Mouse (Mus musculus): ENCODE results near the gene Gatad1. TPM values are rescaled to one million over a fixed set of nuclear protein-coding genes. Genes with fewer than 3 reads are reported as not detected.

The Gatad1 gene
- polyA plus RNA-seq, 1 experiment, result 37.1 TPM

DNA sequence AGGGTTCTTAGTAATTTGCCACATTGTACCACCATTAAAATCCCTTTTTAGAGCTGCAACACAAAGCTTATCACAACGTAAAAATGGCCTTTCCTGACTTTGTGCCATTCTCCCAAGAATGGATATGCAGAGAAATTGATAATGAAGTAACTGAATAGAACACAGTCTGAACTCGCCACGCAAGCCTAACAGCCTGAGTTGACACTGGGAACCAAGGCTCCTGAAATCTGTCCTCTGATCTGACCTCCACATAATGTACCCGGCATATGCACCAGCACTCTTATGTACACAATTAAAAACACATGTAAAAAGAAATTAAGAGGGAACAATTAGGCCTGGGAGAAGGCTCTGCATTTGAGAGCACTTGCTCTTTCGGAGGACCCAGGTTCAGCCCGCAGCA, 11.7 kb downstream of the Gatad1 start:
- Histone ChIP-seq H3K36me3 (ENCODE audit: control insufficient read depth, insufficient read depth, low read length) (peaks cover 29% of the 10 kb centered on the region), H3K4me1 (replicated peaks; ENCODE audit: control insufficient read depth, insufficient read depth, low read length) (peaks cover 2% of the 10 kb centered on the region), H3K27me3 (ENCODE audit: control insufficient read depth, insufficient read depth, low read length) (no peaks in the 10 kb centered on the region), H3K27ac (ENCODE audit: control insufficient read depth, insufficient read depth, low read length) (no peak overlapping the region), H3K4me3 (ENCODE audit: control insufficient read depth, insufficient read depth, low read length) (no peak overlapping the region)
- no peak for TF ChIP-seq CTCF (IDR thresholded peaks at IDR 0.05; ENCODE audit: borderline replicate concordance, control insufficient read depth, extremely low read depth, insufficient read depth, low read length, poor library complexity)
- TF ChIP-seq POLR2A (IDR thresholded peaks at IDR 0.05; ENCODE audit: control insufficient read depth, extremely low read depth, insufficient read depth, low read length, poor library complexity), result no peak
- 98% methylated on average over 6 of the region's 6 CpGs for WGBS
- no peak for DNase-seq

DNA sequence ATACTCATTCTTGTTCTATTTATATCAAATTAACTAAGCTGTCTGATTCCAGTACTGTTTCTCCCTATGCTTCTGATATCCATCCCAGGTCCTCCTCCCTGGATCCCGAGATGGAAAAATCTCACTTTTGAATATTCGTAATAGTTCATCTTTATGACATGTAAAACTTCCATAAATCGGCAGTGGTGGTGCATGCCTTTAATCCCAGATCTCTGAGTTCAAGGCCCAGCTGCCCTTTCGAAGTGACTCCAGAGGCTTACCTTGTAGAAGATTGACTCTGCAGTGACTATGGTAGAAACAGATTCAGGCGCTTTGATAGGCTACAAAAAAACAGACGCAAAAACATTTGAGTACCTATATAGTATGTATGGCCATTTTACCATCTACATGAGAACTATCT, 12.4 kb downstream of the Gatad1 start:
- no peak overlapping the region for H3K4me3 ChIP-seq (ENCODE audit: control insufficient read depth, insufficient read depth, low read length)
- H3K4me1 ChIP-seq (replicated peaks; ENCODE audit: control insufficient read depth, insufficient read depth, low read length), result peaks cover 2% of the 10 kb centered on the region
- H3K36me3 ChIP-seq (ENCODE audit: control insufficient read depth, insufficient read depth, low read length), result peaks cover 31% of the 10 kb centered on the region
- TF ChIP-seq POLR2A (IDR thresholded peaks at IDR 0.05; ENCODE audit: control insufficient read depth, extremely low read depth, insufficient read depth, low read length, poor library complexity), result no peak
- TF ChIP-seq CTCF (IDR thresholded peaks at IDR 0.05; ENCODE audit: borderline replicate concordance, control insufficient read depth, extremely low read depth, insufficient read depth, low read length, poor library complexity), result no peak
- no peak overlapping the region for H3K27ac ChIP-seq (ENCODE audit: control insufficient read depth, insufficient read depth, low read length)
- no peaks in the 10 kb centered on the region for H3K27me3 ChIP-seq (ENCODE audit: control insufficient read depth, insufficient read depth, low read length)
- WGBS, result over 99% methylated on average over 6 of the region's 6 CpGs
- DNase-seq, result no peak

DNA sequence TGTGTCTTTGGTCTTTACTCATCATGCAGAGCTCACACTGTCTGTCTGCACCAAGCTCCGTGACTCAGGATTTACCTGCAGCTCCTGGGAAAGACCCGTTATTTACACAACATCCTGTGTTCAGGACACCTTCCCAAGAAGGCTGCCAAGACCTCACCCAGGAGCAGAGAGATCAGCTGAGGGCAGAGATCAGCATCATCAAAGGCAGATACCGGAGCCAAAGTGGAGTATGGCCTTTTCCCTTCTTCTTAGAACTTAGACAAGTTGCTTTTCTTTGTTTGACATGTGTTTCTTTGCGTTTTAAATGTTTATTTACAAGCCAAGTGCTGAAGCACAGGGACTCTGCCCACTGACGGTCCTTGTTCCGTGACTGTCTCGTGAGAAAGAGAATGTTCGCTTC, 21.7 kb downstream of the Gatad1 start:
- H3K36me3 ChIP-seq (ENCODE audit: control insufficient read depth, insufficient read depth, low read length), result peaks cover 5% of the 10 kb centered on the region
- H3K27me3 ChIP-seq (ENCODE audit: control insufficient read depth, insufficient read depth, low read length), result no peaks in the 10 kb centered on the region
- no peak for TF ChIP-seq CTCF (IDR thresholded peaks at IDR 0.05; ENCODE audit: borderline replicate concordance, control insufficient read depth, extremely low read depth, insufficient read depth, low read length, poor library complexity)
- no peak for TF ChIP-seq POLR2A (IDR thresholded peaks at IDR 0.05; ENCODE audit: control insufficient read depth, extremely low read depth, insufficient read depth, low read length, poor library complexity)
- DNase-seq, result no peak
- H3K27ac ChIP-seq (ENCODE audit: control insufficient read depth, insufficient read depth, low read length), result no peak overlapping the region
- no peak overlapping the region for H3K4me3 ChIP-seq (ENCODE audit: control insufficient read depth, insufficient read depth, low read length)
- WGBS, result 94% methylated on average over 8 of the region's 8 CpGs
- H3K4me1 ChIP-seq (replicated peaks; ENCODE audit: control insufficient read depth, insufficient read depth, low read length), result no peaks in the 10 kb centered on the region

DNA sequence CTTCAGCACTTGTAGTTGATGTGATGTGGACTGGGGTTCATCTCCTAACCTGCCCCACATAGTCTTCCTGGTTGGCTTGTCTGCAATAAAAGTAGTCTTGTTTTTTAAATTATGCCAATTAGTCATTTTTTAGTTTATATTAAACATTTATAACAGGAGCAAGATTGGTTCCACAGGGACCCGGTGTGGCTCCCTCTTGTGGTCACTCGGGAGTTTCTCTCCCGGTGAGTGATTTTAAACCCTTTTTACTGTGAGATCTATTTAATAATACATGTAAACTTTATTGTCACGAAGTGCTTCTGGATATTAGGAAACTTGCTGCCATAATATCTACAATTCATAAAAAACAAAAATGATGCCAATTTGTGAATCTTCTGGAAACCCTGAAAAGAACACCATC, 23.0 kb downstream of the Gatad1 start:
- Histone ChIP-seq H3K27me3 (ENCODE audit: control insufficient read depth, insufficient read depth, low read length) (no peaks in the 10 kb centered on the region), H3K36me3 (ENCODE audit: control insufficient read depth, insufficient read depth, low read length) (0 out of 2 replicates have a peak, but pooled peaks cover 3% of the 10 kb centered on the region), H3K4me3 (ENCODE audit: control insufficient read depth, insufficient read depth, low read length) (no peak overlapping the region), H3K4me1 (replicated peaks; ENCODE audit: control insufficient read depth, insufficient read depth, low read length) (no peaks in the 10 kb centered on the region), H3K27ac (ENCODE audit: control insufficient read depth, insufficient read depth, low read length) (no peak overlapping the region)
- no peak for DNase-seq
- no peak for TF ChIP-seq POLR2A (IDR thresholded peaks at IDR 0.05; ENCODE audit: control insufficient read depth, extremely low read depth, insufficient read depth, low read length, poor library complexity)
- TF ChIP-seq CTCF (IDR thresholded peaks at IDR 0.05; ENCODE audit: borderline replicate concordance, control insufficient read depth, extremely low read depth, insufficient read depth, low read length, poor library complexity), result no peak
- 82% methylated on average over 4 of the region's 4 CpGs for WGBS

DNA sequence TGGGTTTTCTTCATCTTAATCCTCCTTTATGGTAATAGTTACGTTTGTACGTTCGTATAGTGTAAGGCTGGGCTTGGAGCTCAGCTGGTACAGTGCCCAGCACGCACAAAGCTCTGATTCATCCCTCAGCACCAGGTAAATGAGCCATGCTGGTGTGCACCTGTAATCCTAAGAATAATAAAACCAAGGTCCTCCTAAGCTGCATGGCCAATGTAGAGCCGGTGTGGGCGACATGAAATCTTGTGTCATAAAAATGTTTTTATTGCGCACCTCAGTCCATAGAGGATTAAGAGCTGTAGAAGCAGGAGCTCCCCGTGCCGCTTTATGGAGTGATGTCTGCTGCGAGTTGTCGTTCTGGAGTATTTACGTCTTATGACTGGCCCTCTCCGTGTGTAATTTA, 23.7 kb downstream of the Gatad1 start:
- H3K27ac ChIP-seq (ENCODE audit: control insufficient read depth, insufficient read depth, low read length), result no peak overlapping the region
- no peak for DNase-seq
- 96% methylated on average over 13 of the region's 13 CpGs for WGBS
- no peaks in the 10 kb centered on the region for H3K4me1 ChIP-seq (replicated peaks; ENCODE audit: control insufficient read depth, insufficient read depth, low read length)
- H3K4me3 ChIP-seq (ENCODE audit: control insufficient read depth, insufficient read depth, low read length), result no peak overlapping the region
- no peaks in the 10 kb centered on the region for H3K27me3 ChIP-seq (ENCODE audit: control insufficient read depth, insufficient read depth, low read length)
- TF ChIP-seq CTCF (IDR thresholded peaks at IDR 0.05; ENCODE audit: borderline replicate concordance, control insufficient read depth, extremely low read depth, insufficient read depth, low read length, poor library complexity), result no peak
- TF ChIP-seq POLR2A (IDR thresholded peaks at IDR 0.05; ENCODE audit: control insufficient read depth, extremely low read depth, insufficient read depth, low read length, poor library complexity), result no peak
- 0 out of 2 replicates have a peak, but pooled peaks cover 3% of the 10 kb centered on the region for H3K36me3 ChIP-seq (ENCODE audit: control insufficient read depth, insufficient read depth, low read length)

DNA sequence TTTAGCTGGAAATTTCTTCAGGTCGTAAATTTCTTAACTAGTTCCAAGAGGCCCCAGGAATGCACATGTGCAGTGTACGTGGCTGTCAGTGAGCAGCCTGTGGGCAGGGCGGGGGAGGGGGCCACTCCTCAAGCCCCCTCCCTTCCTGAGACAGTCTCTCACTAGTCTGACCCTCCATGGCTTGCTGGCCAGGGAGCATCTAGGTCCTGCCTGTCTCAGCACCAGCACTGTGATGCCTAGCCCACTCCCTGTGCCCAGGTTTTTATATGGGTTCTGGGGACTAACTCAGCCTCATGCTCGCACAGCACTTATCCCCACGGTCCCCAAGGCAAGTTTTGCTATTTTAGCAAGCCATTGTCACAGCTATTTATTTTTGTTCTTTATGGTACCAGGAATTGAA, 24.7 kb downstream of the Gatad1 start:
- no peaks in the 10 kb centered on the region for H3K4me1 ChIP-seq (replicated peaks; ENCODE audit: control insufficient read depth, insufficient read depth, low read length)
- no peak overlapping the region for H3K4me3 ChIP-seq (ENCODE audit: control insufficient read depth, insufficient read depth, low read length)
- TF ChIP-seq POLR2A (IDR thresholded peaks at IDR 0.05; ENCODE audit: control insufficient read depth, extremely low read depth, insufficient read depth, low read length, poor library complexity) (no peak), CTCF (IDR thresholded peaks at IDR 0.05; ENCODE audit: borderline replicate concordance, control insufficient read depth, extremely low read depth, insufficient read depth, low read length, poor library complexity) (no peak)
- 95% methylated on average over 5 of the region's 5 CpGs for WGBS
- H3K36me3 ChIP-seq (ENCODE audit: control insufficient read depth, insufficient read depth, low read length), result 0 out of 2 replicates have a peak, but pooled peaks cover 3% of the 10 kb centered on the region
- DNase-seq, result no peak
- H3K27ac ChIP-seq (ENCODE audit: control insufficient read depth, insufficient read depth, low read length), result no peak overlapping the region
- H3K27me3 ChIP-seq (ENCODE audit: control insufficient read depth, insufficient read depth, low read length), result no peaks in the 10 kb centered on the region
